Mouse (Mus musculus) olfactory bulb, adult 2 months (tissue): ENCODE results near the gene Havcr1.

Experiments used
- CTCF ChIP-seq: fragments of 200-500 bp; IDR thresholded peaks from 2 replicates; pipeline ENCODE4 v1.5.1; 2012; ENCODE audit warnings: low read depth, mild to moderate bottlenecking, low read length, moderate library complexity; ENCODE audit not compliant: insufficient read depth
- POLR2A ChIP-seq: fragments of 200-500 bp; IDR thresholded peaks from 2 replicates; pipeline ENCODE4 v1.6.1; 2012; ENCODE audit warnings: mild to moderate bottlenecking, low read depth, low read length, moderate library complexity; ENCODE audit not compliant: insufficient read depth

DNA sequence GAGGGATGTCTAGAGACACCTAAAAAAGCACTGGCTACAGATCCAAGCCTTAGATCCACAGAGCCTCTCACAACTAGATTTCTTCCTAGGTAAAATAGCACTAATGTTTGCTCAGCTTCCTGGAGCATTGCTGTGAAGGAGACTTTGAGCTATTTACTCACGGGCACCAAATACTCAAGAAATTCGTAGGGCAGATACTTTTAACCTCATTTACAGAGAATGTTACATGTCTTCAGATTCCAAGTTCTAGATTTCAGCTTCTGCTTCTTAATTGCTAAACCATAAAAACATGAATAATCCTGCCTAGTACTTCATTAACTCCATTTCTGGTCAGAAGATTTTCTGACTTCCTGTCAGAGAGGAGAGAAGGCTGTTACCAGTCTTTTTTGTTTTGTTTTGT is 44.7 kb upstream of the Havcr1 start:
- TF ChIP-seq POLR2A: no peak
- no peak for TF ChIP-seq CTCF
